Mouse (Mus musculus) adrenal gland, postnatal 4 days (tissue): ENCODE measurements at regions not wholly inside any gene's neighbourhood (a gene's known extent, or its start where the extent isn't known, plus 50 kb on each side); places are given as distances from the start of the nearest gene placed in this dataset.

Source experiments
- DNase-seq, 2 experiments: peaks; one replicate each; pipeline ENCODE4 v3.0.0; 2021 to 2022; ENCODE audit warnings: low spot score in 2 of 2, mixed read lengths in 2 of 2

- DNase-seq = no peak
Observed at GRCm38 (mm10) chr9:101458306-101458946, 206.8 kb upstream of the Ppp2r3a start.

DNA sequence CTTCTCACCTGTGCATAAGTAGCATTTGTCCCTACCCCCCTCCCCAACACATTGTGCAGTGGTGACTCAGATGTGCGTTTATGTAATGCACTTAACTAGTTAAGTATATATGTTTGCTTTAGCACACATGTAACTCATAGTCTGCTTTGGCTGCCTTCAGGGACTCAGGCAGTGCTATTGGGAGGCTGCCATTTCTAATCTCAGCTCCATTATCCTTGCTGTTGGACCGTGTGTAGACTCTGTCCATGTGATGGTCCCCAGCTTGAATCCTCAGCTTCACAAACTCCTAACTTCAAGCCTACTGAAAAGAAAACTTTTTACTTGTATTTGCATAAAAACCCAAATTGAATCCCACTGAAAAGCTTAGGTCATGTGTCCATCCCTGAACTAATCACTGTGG lies 194.7 kb upstream of the Ppp2r3a start:
- DNase-seq = no peak

DNA sequence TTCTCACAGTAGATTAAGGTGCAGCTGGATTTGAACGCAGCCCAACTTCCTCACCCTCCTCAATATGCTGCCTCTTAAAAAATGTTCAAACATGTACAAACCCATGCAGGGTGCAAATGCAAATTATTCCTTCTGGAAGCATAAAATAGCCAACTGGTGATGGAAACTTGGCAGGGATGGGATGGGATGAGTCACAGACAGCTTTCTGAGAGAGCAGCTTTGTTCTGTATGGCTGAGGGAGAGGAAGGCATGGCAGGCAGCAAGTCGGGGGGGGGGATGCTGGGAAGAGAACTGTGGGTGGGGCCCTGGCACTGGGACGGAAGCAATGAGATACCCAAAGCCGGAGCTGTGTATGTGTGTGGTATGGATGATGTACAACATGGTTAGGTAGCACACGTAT lies 194.2 kb upstream of the Ppp2r3a start:
- no peak for DNase-seq

- no peak for DNase-seq
Observed at GRCm38 (mm10) chr9:101445293-101445692, 193.7 kb upstream of the Ppp2r3a start.

GRCm38 (mm10) chr9:101439856-101440255 lies 188.3 kb upstream of the Ppp2r3a start:
- no peak for DNase-seq

GRCm38 (mm10) chr9:101438564-101439180 lies 187.1 kb upstream of the Ppp2r3a start:
- DNase-seq = no peak

- no peak for DNase-seq
Observed at GRCm38 (mm10) chr9:101424974-101425670, 173.5 kb upstream of the Ppp2r3a start.

DNA sequence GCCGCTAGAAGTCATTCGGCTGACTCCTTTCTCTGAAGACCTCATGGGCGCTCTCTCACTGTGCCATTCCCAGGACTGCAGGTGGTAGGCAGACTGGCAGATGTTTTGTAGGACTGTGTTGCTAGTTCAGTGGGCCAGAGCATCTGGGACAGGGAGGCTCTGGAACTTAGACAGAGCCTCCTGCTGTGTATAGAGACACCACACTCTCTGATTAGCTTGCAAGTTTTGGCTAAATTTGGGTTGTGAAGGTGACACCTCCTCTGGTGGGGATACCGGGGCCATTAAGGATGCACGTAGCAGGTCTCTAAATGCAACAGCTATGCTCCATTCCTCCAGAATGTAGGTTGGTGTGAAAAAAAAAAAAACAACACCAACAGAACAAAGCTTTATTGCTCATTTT lies 171.4 kb upstream of the Ppp2r3a start:
- DNase-seq = no peak

DNA sequence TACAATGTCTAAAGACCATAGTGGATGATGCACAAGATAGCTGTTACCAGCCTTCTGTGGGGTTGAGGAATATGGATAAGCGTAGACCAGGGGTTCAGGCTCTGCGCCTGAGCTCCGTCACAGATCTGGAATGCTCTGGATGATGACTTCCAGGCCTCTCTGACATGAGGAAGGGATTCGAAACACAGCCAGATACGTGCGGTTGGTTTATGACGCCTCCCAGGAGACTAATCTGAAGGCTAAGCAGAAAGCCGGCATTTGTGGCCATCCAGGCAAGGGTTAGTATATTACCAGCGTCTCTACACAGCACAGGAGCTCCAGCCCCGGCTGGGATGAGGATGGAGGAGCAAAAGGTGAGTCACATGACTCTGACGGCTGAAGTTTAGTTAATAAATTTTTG lies 170.4 kb upstream of the Ppp2r3a start:
- DNase-seq = no peak

DNA sequence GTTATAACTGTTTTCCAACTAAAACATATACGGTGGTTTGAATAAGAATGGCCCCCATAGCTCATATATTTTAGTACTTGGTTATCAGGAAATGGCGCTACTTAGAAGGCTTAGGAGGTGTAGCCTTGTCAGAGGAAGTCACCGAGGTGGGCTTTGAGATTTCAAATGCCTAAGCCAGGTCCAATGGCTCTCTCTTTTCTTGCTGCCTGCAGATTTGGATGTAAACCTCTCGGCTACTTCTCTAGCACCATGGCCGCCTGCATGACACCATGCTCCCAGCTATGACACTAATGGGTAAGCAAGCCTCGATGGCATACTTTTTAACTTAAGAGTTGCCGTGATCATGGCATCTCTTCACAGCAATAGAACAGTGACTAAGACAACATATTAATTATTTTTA lies 169.5 kb upstream of the Ppp2r3a start:
- no peak for DNase-seq

GRCm38 (mm10) chr9:101420181-101420580 lies 168.6 kb upstream of the Ppp2r3a start:
- DNase-seq = no peak

DNA sequence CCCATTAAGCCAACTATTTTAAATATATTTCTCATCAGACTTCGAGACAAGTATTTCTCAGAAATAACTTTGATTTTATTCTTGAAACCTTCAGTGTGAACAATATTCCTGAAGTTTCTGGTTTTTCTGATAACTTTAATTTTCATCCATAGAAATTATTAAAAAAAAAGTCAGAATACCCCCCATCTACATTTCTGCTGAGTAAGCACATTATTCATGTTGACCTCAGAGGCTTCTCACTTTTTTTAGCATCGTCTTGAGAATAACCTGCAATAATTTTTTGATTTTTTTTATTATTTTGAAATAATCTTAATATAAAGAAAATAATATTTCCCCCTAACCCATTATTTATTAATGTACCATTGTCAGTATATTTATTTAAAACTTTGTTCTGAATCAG lies 166.1 kb upstream of the Ppp2r3a start:
- DNase-seq = no peak

- no peak for DNase-seq
Observed at GRCm38 (mm10) chr9:101416321-101416720, 164.7 kb upstream of the Ppp2r3a start.

DNA sequence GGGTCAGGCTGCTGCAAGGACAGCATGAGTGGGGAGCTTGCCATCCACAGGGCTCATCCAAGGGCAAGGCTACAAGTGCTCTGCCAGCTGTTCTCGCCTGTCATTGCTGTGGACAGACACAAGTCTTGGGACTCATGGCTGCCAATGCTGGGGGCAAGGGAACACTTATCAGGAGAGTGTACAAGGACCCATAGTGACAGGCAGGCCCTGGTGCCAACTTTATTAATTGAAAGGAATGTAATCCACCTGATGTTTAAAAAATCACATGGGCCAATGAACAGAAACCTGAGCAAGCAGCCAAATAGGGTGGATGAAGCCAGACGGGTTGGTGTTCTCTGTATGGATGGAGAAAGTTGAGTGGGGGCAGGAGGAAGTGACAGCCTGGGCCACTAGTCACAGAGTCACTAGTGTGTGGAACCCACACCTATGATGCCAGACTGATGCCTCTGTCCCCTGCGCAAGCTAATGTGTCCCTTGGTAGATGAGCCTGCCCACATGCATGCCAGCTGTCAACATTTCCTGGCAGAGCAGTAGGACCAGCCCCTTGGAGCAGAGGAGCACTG lies 161.6 kb upstream of the Ppp2r3a start:
- DNase-seq = no peak

GRCm38 (mm10) chr9:101411951-101412350 lies 160.4 kb upstream of the Ppp2r3a start:
- DNase-seq = no peak

GRCm38 (mm10) chr9:101411532-101411880 lies 159.9 kb upstream of the Ppp2r3a start:
- no peak for DNase-seq

DNA sequence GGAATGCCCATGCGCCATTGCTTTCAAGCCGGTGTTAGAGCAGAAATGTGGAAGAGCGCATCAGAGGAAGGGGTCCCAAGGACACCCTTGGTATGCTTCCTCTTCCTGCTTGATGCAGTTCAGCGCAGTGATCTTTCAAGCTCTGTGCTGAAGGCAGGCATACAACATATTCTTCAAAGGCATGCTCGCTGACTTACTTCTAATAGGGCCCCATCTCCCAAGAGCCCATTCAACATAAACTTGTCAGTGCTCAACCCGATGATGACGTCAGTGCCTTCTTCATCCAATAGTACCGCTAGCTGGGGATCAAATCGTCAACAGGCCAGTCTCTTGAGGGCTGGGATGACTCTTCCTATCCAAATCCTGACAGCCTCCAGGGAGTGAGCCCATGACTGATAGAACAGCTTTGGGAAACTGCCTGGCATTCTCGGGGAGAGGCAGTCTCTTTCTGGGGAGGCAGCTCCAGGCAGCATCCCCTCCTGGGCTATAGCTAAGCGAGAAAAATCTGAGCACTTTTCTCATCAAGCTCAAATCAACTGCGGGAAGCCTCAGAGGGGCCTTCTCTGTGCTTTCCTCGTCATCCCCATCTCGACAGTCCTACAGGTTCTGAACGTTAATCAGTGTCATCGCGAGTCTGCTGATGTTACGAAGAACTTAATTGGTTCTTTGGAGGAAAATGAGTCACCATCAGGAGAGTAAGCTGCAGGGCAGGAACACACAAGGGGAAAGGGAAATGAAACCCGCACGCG lies 159.4 kb upstream of the Ppp2r3a start:
- no peak for DNase-seq

GRCm38 (mm10) chr9:101410348-101410747 lies 158.8 kb upstream of the Ppp2r3a start:
- no peak for DNase-seq

- no peak for DNase-seq
Observed at GRCm38 (mm10) chr9:101408116-101408515, 156.5 kb upstream of the Ppp2r3a start.

DNA sequence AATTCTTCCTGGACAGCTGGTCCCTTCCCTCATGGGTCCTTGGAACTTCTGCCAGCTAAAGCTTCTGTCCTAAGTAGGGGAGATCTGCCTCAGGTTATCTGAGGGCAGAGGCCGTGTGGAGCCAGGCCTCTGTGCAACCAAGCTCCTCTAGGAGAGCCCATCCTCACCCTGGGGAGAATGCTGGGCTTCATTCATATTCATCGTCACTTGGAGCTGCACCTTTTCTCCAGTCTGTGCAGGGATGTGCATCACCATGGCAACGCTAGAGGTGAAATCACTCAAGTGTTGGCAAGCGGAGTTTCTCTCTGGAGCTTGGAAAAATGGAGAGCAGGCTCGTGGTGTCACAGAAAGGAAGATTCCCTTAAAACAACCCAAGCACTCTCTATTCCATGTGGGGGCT lies 155.5 kb upstream of the Ppp2r3a start:
- DNase-seq = no peak

- DNase-seq = no peak
Observed at GRCm38 (mm10) chr9:101404441-101405081, 153.0 kb upstream of the Ppp2r3a start.
